Mouse (Mus musculus) kidney, embryonic 14.5 days (tissue): ENCODE results near the gene Tapt1. TPM values are rescaled to one million over a fixed set of nuclear protein-coding genes. Genes with fewer than 3 reads are reported as not detected.

Experiments used
- ATAC-seq: fragments of 200-750 bp; cut with Nextera tagmentation; 2 replicates; pipeline ENCODE4 v1.8.0; 2017; ENCODE audit warnings: moderate number of reproducible peaks, mild to moderate bottlenecking, moderate TSS enrichment, moderate library complexity; ENCODE audit not compliant: low FRiP score, low TSS enrichment
- H3K27ac ChIP-seq: fragments of 300-500 bp; sonication (generic); 2 replicates; pipeline ENCODE4 v1.5.1; 2014; ENCODE audit warnings: low read depth, mild to moderate bottlenecking, low read length, moderate library complexity, mixed read lengths
- H3K27me3 ChIP-seq: fragments of 300-500 bp; sonication (generic); 2 replicates; pipeline ENCODE4 v1.6.1; 2014; ENCODE audit warnings: mild to moderate bottlenecking, low read length; ENCODE audit not compliant: control insufficient read depth, insufficient read depth
- H3K36me3 ChIP-seq: fragments of 300-500 bp; sonication (generic); 2 replicates; pipeline ENCODE4 v1.6.1; 2014; ENCODE audit warnings: low read length, mixed read lengths; ENCODE audit not compliant: control insufficient read depth, insufficient read depth
- H3K4me1 ChIP-seq: fragments of 300-500 bp; sonication (generic); 2 replicates; pipeline ENCODE4 v1.6.1; 2014; ENCODE audit warnings: low read length, mixed read lengths; ENCODE audit not compliant: control insufficient read depth, insufficient read depth
- H3K4me2 ChIP-seq: fragments of 300-500 bp; sonication (generic); replicated peaks from 2 replicates; pipeline ENCODE4 v1.6.1; 2014; ENCODE audit warnings: low read depth, mild to moderate bottlenecking, low read length
- H3K4me3 ChIP-seq: fragments of 300-500 bp; sonication (generic); 2 replicates; pipeline ENCODE4 v1.5.1; 2014; ENCODE audit warnings: mild to moderate bottlenecking, low read length
- H3K9ac ChIP-seq: fragments of 300-500 bp; sonication (generic); 2 replicates; pipeline ENCODE4 v1.6.1; 2014; ENCODE audit warnings: low read depth, mild to moderate bottlenecking, low read length, moderate library complexity
- H3K9me3 ChIP-seq: fragments of 300-500 bp; sonication (generic); 2 replicates; pipeline ENCODE4 v1.6.1; 2016; ENCODE audit warnings: low read length; ENCODE audit not compliant: control insufficient read depth
- WGBS: fragments of 180-500 bp; shearing (Covaris S2); extraction: QIAGEN DNeasy Blood & Tissue Kit; methylation state at CpG from one replicate; pipeline ENCODE4 v1.1.7; 2014; 5-methylcytosine and 5-hydroxymethylcytosine counted together
- polyA plus RNA-seq: library from polyadenylated mRNA; unstranded; fragments of >200 nt; fragmentation: Nextera tagmentation; extraction: Ambion mirVana; gene quantifications from 2 replicates; pipeline ENCODE4 v1.2.1, GENCODE M21; 2014

Tapt1 gene
- polyA plus RNA-seq, 1 experiment from 2014 or later, result 35.8 TPM

GRCm38 (mm10) chr5:44197806-44198205 is 28.6 kb downstream of the Tapt1 start:
- Histone ChIP-seq H3K9me3 (no peaks in the 10 kb centered on the region), H3K9ac (no peak overlapping the region), H3K27me3 (no peaks in the 10 kb centered on the region), H3K4me1 (no peaks in the 10 kb centered on the region), H3K4me3 (no peak overlapping the region), H3K4me2 (no peak overlapping the region), H3K36me3 (peaks cover 20% of the 10 kb centered on the region; the same call in 1 of the 2 replicates), H3K27ac (no peak overlapping the region)
- 68% methylated on average over 5 of the region's 5 CpGs for WGBS
- ATAC-seq, result no peak

GRCm38 (mm10) chr5:44196167-44196566 is 30.3 kb downstream of the Tapt1 start:
- ATAC-seq, result no peak
- H3K4me1 ChIP-seq, result no peaks in the 10 kb centered on the region
- no peak overlapping the region for H3K4me2 ChIP-seq
- no peaks in the 10 kb centered on the region for H3K9me3 ChIP-seq
- WGBS, result 91% methylated on average over 4 of the region's 4 CpGs
- H3K36me3 ChIP-seq, result peaks cover 20% of the 10 kb centered on the region; the same call in 1 of the 2 replicates
- no peak overlapping the region for H3K9ac ChIP-seq
- no peak overlapping the region for H3K4me3 ChIP-seq
- H3K27ac ChIP-seq, result no peak overlapping the region
- H3K27me3 ChIP-seq, result no peaks in the 10 kb centered on the region

- no peak for ATAC-seq
Observed at GRCm38 (mm10) chr5:44187370-44187769, 39.1 kb downstream of the Tapt1 start.

GRCm38 (mm10) chr5:44181669-44182068 is 44.8 kb downstream of the Tapt1 start:
- no peaks in the 10 kb centered on the region for H3K4me1 ChIP-seq
- no peak overlapping the region for H3K9ac ChIP-seq
- ATAC-seq, result no peak
- WGBS, result 95% methylated on average over 3 of the region's 3 CpGs
- H3K27ac ChIP-seq, result no peak overlapping the region
- no peaks in the 10 kb centered on the region for H3K9me3 ChIP-seq
- peaks cover 77% of the 10 kb centered on the region for H3K36me3 ChIP-seq
- H3K27me3 ChIP-seq, result no peaks in the 10 kb centered on the region
- H3K4me2 ChIP-seq, result no peak overlapping the region
- no peak overlapping the region for H3K4me3 ChIP-seq

More at GRCm38 (mm10) chr5:44187370-44187769, 39.1 kb downstream of the Tapt1 start:
- Histone ChIP-seq H3K9ac (no peak overlapping the region), H3K4me2 (no peak overlapping the region), H3K4me1 (no peaks in the 10 kb centered on the region), H3K4me3 (no peak overlapping the region), H3K9me3 (no peaks in the 10 kb centered on the region), H3K27ac (no peak overlapping the region), H3K27me3 (no peaks in the 10 kb centered on the region), H3K36me3 (peaks cover 70% of the 10 kb centered on the region)

- WGBS, result 79% methylated on average over 3 of the region's 3 CpGs
- Histone ChIP-seq H3K4me2 (no peak overlapping the region), H3K9me3 (no peaks in the 10 kb centered on the region), H3K9ac (no peak overlapping the region), H3K4me1 (no peaks in the 10 kb centered on the region), H3K4me3 (no peak overlapping the region), H3K27ac (no peak overlapping the region), H3K36me3 (peaks cover 80% of the 10 kb centered on the region), H3K27me3 (no peaks in the 10 kb centered on the region)
- no peak for ATAC-seq
Observed at GRCm38 (mm10) chr5:44180450-44180849, 46.0 kb downstream of the Tapt1 start.

GRCm38 (mm10) chr5:44174046-44174445 is 52.4 kb downstream of the Tapt1 start:
- no peak overlapping the region for H3K9ac ChIP-seq
- H3K36me3 ChIP-seq, result peaks cover 53% of the 10 kb centered on the region
- H3K4me1 ChIP-seq, result no peaks in the 10 kb centered on the region
- H3K4me3 ChIP-seq, result no peak overlapping the region
- no peak overlapping the region for H3K27ac ChIP-seq
- ATAC-seq, result no peak
- H3K9me3 ChIP-seq, result no peaks in the 10 kb centered on the region
- no peaks in the 10 kb centered on the region for H3K27me3 ChIP-seq
- H3K4me2 ChIP-seq, result no peak overlapping the region
- WGBS, result 88% methylated on average over 5 of the region's 5 CpGs

- H3K9me3 ChIP-seq, result no peaks in the 10 kb centered on the region
- no peak overlapping the region for H3K4me2 ChIP-seq
- no peaks in the 10 kb centered on the region for H3K36me3 ChIP-seq
- ATAC-seq, result no peak
- H3K9ac ChIP-seq, result no peak overlapping the region
- H3K4me3 ChIP-seq, result no peak overlapping the region
- no peaks in the 10 kb centered on the region for H3K4me1 ChIP-seq
- 78% methylated on average over 6 of the region's 6 CpGs for WGBS
- no peaks in the 10 kb centered on the region for H3K27me3 ChIP-seq
- H3K27ac ChIP-seq, result no peak overlapping the region
Observed at GRCm38 (mm10) chr5:44166866-44167265, 59.6 kb downstream of the Tapt1 start.

GRCm38 (mm10) chr5:44165854-44166253 is 60.6 kb downstream of the Tapt1 start:
- no peak overlapping the region for H3K4me3 ChIP-seq
- no peaks in the 10 kb centered on the region for H3K27me3 ChIP-seq
- no peak overlapping the region for H3K27ac ChIP-seq
- no peaks in the 10 kb centered on the region for H3K4me1 ChIP-seq
- H3K36me3 ChIP-seq, result no peaks in the 10 kb centered on the region
- H3K9me3 ChIP-seq, result no peaks in the 10 kb centered on the region
- H3K4me2 ChIP-seq, result no peak overlapping the region
- WGBS, result 39% methylated on average over 2 of the region's 2 CpGs
- no peak for ATAC-seq
- no peak overlapping the region for H3K9ac ChIP-seq

- Histone ChIP-seq H3K4me3 (no peak overlapping the region), H3K9ac (no peak overlapping the region), H3K4me1 (no peaks in the 10 kb centered on the region), H3K27ac (no peak overlapping the region), H3K36me3 (no peaks in the 10 kb centered on the region), H3K27me3 (no peaks in the 10 kb centered on the region), H3K9me3 (no peaks in the 10 kb centered on the region), H3K4me2 (no peak overlapping the region)
- WGBS, result 47% methylated on average over 7 of the region's 7 CpGs
- no peak for ATAC-seq
Observed at GRCm38 (mm10) chr5:44164233-44164776, 62.1 kb downstream of the Tapt1 start.
